Mouse (Mus musculus): ENCODE measurements around the gene Rrm1. TPM values are rescaled to one million over a fixed set of nuclear protein-coding genes. Genes with fewer than 3 reads are reported as not detected.

Rrm1 gene
- polyA plus RNA-seq, 1 experiment from 2014 or later = 169 TPM

- peak overlapping the region; percentile 94 for H3K4me2 ChIP-seq (replicated peaks; ENCODE audit: low read depth, low read length)
- WGBS = under 1% methylated on average over 54 of the region's 54 CpGs
- peak; percentile 97 for ATAC-seq (ENCODE audit: low FRiP score, low TSS enrichment)
Observed at GRCm38 (mm10) chr7:102512814-102513435, 71.4 kb downstream of the Rrm1 start.

GRCm38 (mm10) chr7:102514144-102514543 lies 72.6 kb downstream of the Rrm1 start:
- no peak overlapping the region for H3K4me3 ChIP-seq (ENCODE audit: low read length)
- WGBS = 69% methylated on average over 4 of the region's 4 CpGs
- no peak overlapping the region for H3K4me2 ChIP-seq (replicated peaks; ENCODE audit: low read depth, low read length)
- H3K27me3 ChIP-seq (ENCODE audit: insufficient read depth, low read length) = peaks cover 11% of the 10 kb centered on the region; the same call in 1 of the 2 replicates
- no peak overlapping the region for H3K9ac ChIP-seq (replicated peaks; ENCODE audit: low read length)
- no peak overlapping the region for H3K27ac ChIP-seq (ENCODE audit: low read length)
- no peaks in the 10 kb centered on the region for H3K4me1 ChIP-seq (ENCODE audit: insufficient read depth, low read length)
- ATAC-seq (ENCODE audit: low FRiP score, low TSS enrichment) = no peak
- H3K36me3 ChIP-seq (ENCODE audit: insufficient read depth, low read length) = no peaks in the 10 kb centered on the region
- no peaks in the 10 kb centered on the region for H3K9me3 ChIP-seq (ENCODE audit: low read length)

More at GRCm38 (mm10) chr7:102512814-102513435, 71.4 kb downstream of the Rrm1 start:
- Histone ChIP-seq H3K36me3 (ENCODE audit: insufficient read depth, low read length) (no peaks in the 10 kb centered on the region), H3K9me3 (ENCODE audit: low read length) (no peaks in the 10 kb centered on the region), H3K9ac (replicated peaks; ENCODE audit: low read length) (peak overlapping the region; percentile 77), H3K27me3 (ENCODE audit: insufficient read depth, low read length) (peaks cover 11% of the 10 kb centered on the region; the same call in 1 of the 2 replicates), H3K4me1 (ENCODE audit: insufficient read depth, low read length) (no peaks in the 10 kb centered on the region), H3K27ac (ENCODE audit: low read length) (no peak overlapping the region), H3K4me3 (ENCODE audit: low read length) (peak overlapping the region; percentile 55)

DNA sequence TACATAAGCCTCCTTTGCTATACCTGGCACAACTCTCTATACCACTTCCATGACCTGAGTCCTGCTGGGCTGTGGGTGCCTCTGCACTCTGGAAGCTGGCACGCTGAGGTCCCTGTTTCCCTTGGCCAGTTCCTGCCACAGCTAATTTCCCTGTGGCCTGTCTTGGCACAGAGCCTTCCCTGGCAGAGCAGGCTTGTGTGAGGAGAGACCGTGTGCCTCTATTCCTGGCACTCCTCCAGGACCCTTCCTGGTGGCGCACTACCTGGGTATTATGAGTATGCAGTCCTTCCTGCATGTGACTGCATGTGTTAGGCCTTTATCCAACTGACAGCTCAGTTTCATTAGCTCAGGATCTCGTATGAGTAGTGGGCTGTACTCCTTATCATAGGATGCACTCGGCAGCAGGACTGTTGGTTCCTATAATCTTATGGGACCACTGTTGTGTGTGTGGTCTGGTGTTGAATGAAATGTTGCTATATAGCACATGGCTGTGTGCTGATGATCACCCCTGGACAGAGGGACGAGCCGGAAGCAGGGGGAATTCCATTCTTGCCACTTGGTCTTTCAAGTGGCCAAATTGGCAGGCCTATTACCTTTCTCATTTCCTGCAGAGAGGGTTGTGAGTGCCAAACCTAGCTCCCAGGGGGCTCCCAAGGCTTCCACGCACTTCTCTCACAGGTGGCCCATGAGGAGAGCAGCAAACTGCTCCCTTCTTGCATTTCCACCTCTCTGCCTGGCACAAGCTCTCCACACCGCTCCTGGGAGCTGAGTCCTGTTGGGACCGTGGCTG lies 75.0 kb downstream of the Rrm1 start:
- Histone ChIP-seq H3K4me3 (ENCODE audit: low read length) (no peak overlapping the region), H3K4me1 (ENCODE audit: insufficient read depth, low read length) (no peaks in the 10 kb centered on the region), H3K27me3 (ENCODE audit: insufficient read depth, low read length) (peaks cover 9% of the 10 kb centered on the region; the same call in 1 of the 2 replicates), H3K27ac (ENCODE audit: low read length) (no peak overlapping the region), H3K36me3 (ENCODE audit: insufficient read depth, low read length) (no peaks in the 10 kb centered on the region), H3K4me2 (replicated peaks; ENCODE audit: low read depth, low read length) (no peak overlapping the region), H3K9ac (replicated peaks; ENCODE audit: low read length) (no peak overlapping the region), H3K9me3 (ENCODE audit: low read length) (no peaks in the 10 kb centered on the region)
- ATAC-seq (ENCODE audit: low FRiP score, low TSS enrichment) = no peak
- WGBS = 64% methylated on average over 10 of the region's 10 CpGs

GRCm38 (mm10) chr7:102517051-102517335 lies 75.5 kb downstream of the Rrm1 start:
- no peaks in the 10 kb centered on the region for H3K36me3 ChIP-seq (ENCODE audit: insufficient read depth, low read length)
- ATAC-seq (ENCODE audit: low FRiP score, low TSS enrichment) = no peak
- 89% methylated on average over 2 of the region's 2 CpGs for WGBS
- H3K27me3 ChIP-seq (ENCODE audit: insufficient read depth, low read length) = peaks cover 8% of the 10 kb centered on the region; the same call in 1 of the 2 replicates
- no peak overlapping the region for H3K4me3 ChIP-seq (ENCODE audit: low read length)
- no peak overlapping the region for H3K9ac ChIP-seq (replicated peaks; ENCODE audit: low read length)
- H3K4me1 ChIP-seq (ENCODE audit: insufficient read depth, low read length) = no peaks in the 10 kb centered on the region
- no peak overlapping the region for H3K4me2 ChIP-seq (replicated peaks; ENCODE audit: low read depth, low read length)
- H3K27ac ChIP-seq (ENCODE audit: low read length) = no peak overlapping the region
- H3K9me3 ChIP-seq (ENCODE audit: low read length) = no peaks in the 10 kb centered on the region

Other genes with a start within 250 kb of the Rrm1 start
- 36.4 and 39.6 TPM in 2 replicates for gene Nup98, start 231.5 kb upstream of the Rrm1 start, polyA plus RNA-seq (2015; fragmentation: Nextera tagmentation; extraction: Ambion mirVana)
- 82.9 and 84.7 TPM in 2 replicates for gene Pgap2, start 231.5 kb upstream of the Rrm1 start, polyA plus RNA-seq (2015; fragmentation: Nextera tagmentation; extraction: Ambion mirVana)
- 61.2 and 64.9 TPM in 2 replicates for gene Rhog, start 185.6 kb upstream of the Rrm1 start, polyA plus RNA-seq (2015; fragmentation: Nextera tagmentation; extraction: Ambion mirVana)
- gene Stim1, start 173.9 kb upstream of the Rrm1 start, polyA plus RNA-seq (2015; fragmentation: Nextera tagmentation; extraction: Ambion mirVana) = 14.8 and 17.0 TPM in 2 replicates
- gene Olfr543, start 40.0 kb downstream of the Rrm1 start, polyA plus RNA-seq (2015; fragmentation: Nextera tagmentation; extraction: Ambion mirVana) = 0.41 and 0.51 TPM in 2 replicates
- gene Olfr544, start 46.6 kb downstream of the Rrm1 start, polyA plus RNA-seq (2015; fragmentation: Nextera tagmentation; extraction: Ambion mirVana) = 0.18 TPM in 1 of 2 replicates, not detected in the other
- gene Olfr545, start 57.9 kb downstream of the Rrm1 start, polyA plus RNA-seq (2015; fragmentation: Nextera tagmentation; extraction: Ambion mirVana) = 0.08 TPM in 1 of 2 replicates, not detected in the other
- gene Olfr547, start 93.1 kb downstream of the Rrm1 start, polyA plus RNA-seq (2015; fragmentation: Nextera tagmentation; extraction: Ambion mirVana) = not detected in 2 replicates
- not detected in 2 replicates for gene Olfr548-ps1, start 99.2 kb downstream of the Rrm1 start, polyA plus RNA-seq (2015; fragmentation: Nextera tagmentation; extraction: Ambion mirVana)
- not detected in 2 replicates for gene Olfr549, start 108.2 kb downstream of the Rrm1 start, polyA plus RNA-seq (2015; fragmentation: Nextera tagmentation; extraction: Ambion mirVana)
- gene Trim21, start 123.8 kb downstream of the Rrm1 start, polyA plus RNA-seq (2015; fragmentation: Nextera tagmentation; extraction: Ambion mirVana) = 0.42 and 0.77 TPM in 2 replicates
- gene Olfr550, start 129.7 kb downstream of the Rrm1 start, polyA plus RNA-seq (2015; fragmentation: Nextera tagmentation; extraction: Ambion mirVana) = not detected in 2 replicates
- gene Olfr551, start 150.2 kb downstream of the Rrm1 start, polyA plus RNA-seq (2015; fragmentation: Nextera tagmentation; extraction: Ambion mirVana) = not detected in 2 replicates
- gene Olfr552, start 156.1 kb downstream of the Rrm1 start, polyA plus RNA-seq (2015; fragmentation: Nextera tagmentation; extraction: Ambion mirVana) = not detected in 2 replicates
- gene Olfr553, start 176.5 kb downstream of the Rrm1 start, polyA plus RNA-seq (2015; fragmentation: Nextera tagmentation; extraction: Ambion mirVana) = not detected in 2 replicates
- gene Olfr554, start 196.7 kb downstream of the Rrm1 start, polyA plus RNA-seq (2015; fragmentation: Nextera tagmentation; extraction: Ambion mirVana) = not detected in 2 replicates
- not detected in 2 replicates for gene Olfr555, start 217.1 kb downstream of the Rrm1 start, polyA plus RNA-seq (2015; fragmentation: Nextera tagmentation; extraction: Ambion mirVana)
- gene Olfr556, start 223.2 kb downstream of the Rrm1 start, polyA plus RNA-seq (2015; fragmentation: Nextera tagmentation; extraction: Ambion mirVana) = not detected in 2 replicates
- 14.2 and 14.6 TPM in 2 replicates for gene Trim68, start 245.6 kb downstream of the Rrm1 start, polyA plus RNA-seq (2015; fragmentation: Nextera tagmentation; extraction: Ambion mirVana)

Measured in kidney, embryonic 16.5 days (tissue).